Mouse (Mus musculus): Measurements from ENCODE around the gene Serpina3n. TPM values are rescaled to one million over a fixed set of nuclear protein-coding genes. Genes with fewer than 3 reads are reported as not detected.

Gene Serpina3n
- total and polyA plus RNA-seq, 3 experiments = not detected

GRCm38 (mm10) chr12:104418340-104419135 lies 12.0 kb downstream of the Serpina3n start:
- Histone ChIP-seq H3K9me3 (replicated peaks) (peaks cover 65% of the 10 kb centered on the region), H3K27me3 (ENCODE audit: insufficient read depth, low read length) (no peaks in the 10 kb centered on the region), H3K4me1 (ENCODE audit: insufficient read depth, low read depth, low read length) (no peaks in the 10 kb centered on the region), H3K4me3 (ENCODE audit: low read depth, low read length) (no peak overlapping the region), H3K36me3 (replicated peaks) (no peaks in the 10 kb centered on the region)
- TF ChIP-seq CTCF (IDR thresholded peaks at IDR 0.05; ENCODE audit: low read depth, low read length) (no peak; the same call in 1 of the 2 replicates), TAL1 (conservative IDR thresholded peaks at IDR 0.05; ENCODE audit: low read depth, low read length) (no peak), GATA2 (IDR thresholded peaks at IDR 0.05; ENCODE audit: borderline replicate concordance, low read depth, low read length) (no peak), GATA1 (IDR thresholded peaks at IDR 0.05; ENCODE audit: borderline replicate concordance, low read length) (no peak), POLR2AphosphoS5 (IDR thresholded peaks at IDR 0.05; ENCODE audit: insufficient replicate concordance, low read depth, low read length) (no peak)
- no peak for DNase-seq (ENCODE audit: low spot score)
- no peak for ATAC-seq (ENCODE audit: extremely low read depth, insufficient number of reproducible peaks, low FRiP score, poor library complexity, severe bottlenecking)

GRCm38 (mm10) chr12:104419136-104419462 lies 12.6 kb downstream of the Serpina3n start:
- H3K4me3 ChIP-seq (ENCODE audit: low read depth, low read length) = no peak overlapping the region
- H3K9me3 ChIP-seq (replicated peaks) = peaks cover 63% of the 10 kb centered on the region
- no peak for DNase-seq (ENCODE audit: low spot score)
- H3K4me1 ChIP-seq (ENCODE audit: insufficient read depth, low read depth, low read length) = no peaks in the 10 kb centered on the region
- no peaks in the 10 kb centered on the region for H3K27me3 ChIP-seq (ENCODE audit: insufficient read depth, low read length)
- ATAC-seq (ENCODE audit: extremely low read depth, insufficient number of reproducible peaks, low FRiP score, poor library complexity, severe bottlenecking) = no peak
- TF ChIP-seq GATA2 (IDR thresholded peaks at IDR 0.05; ENCODE audit: borderline replicate concordance, low read depth, low read length) (no peak), CTCF (IDR thresholded peaks at IDR 0.05; ENCODE audit: low read depth, low read length) (no peak), POLR2AphosphoS5 (IDR thresholded peaks at IDR 0.05; ENCODE audit: insufficient replicate concordance, low read depth, low read length) (no peak), TAL1 (conservative IDR thresholded peaks at IDR 0.05; ENCODE audit: low read depth, low read length) (no peak), GATA1 (IDR thresholded peaks at IDR 0.05; ENCODE audit: borderline replicate concordance, low read length) (no peak)
- no peaks in the 10 kb centered on the region for H3K36me3 ChIP-seq (replicated peaks)

- peaks cover 66% of the 10 kb centered on the region for H3K9me3 ChIP-seq (replicated peaks)
- DNase-seq (ENCODE audit: low spot score) = no peak
- no peak for TF ChIP-seq GATA2 (IDR thresholded peaks at IDR 0.05; ENCODE audit: borderline replicate concordance, low read depth, low read length)
- TF ChIP-seq CTCF (IDR thresholded peaks at IDR 0.05; ENCODE audit: low read depth, low read length) = no peak
- H3K4me3 ChIP-seq (ENCODE audit: low read depth, low read length) = no peak overlapping the region
- no peaks in the 10 kb centered on the region for H3K4me1 ChIP-seq (ENCODE audit: insufficient read depth, low read depth, low read length)
- H3K27me3 ChIP-seq (ENCODE audit: insufficient read depth, low read length) = no peaks in the 10 kb centered on the region
- H3K36me3 ChIP-seq (replicated peaks) = no peaks in the 10 kb centered on the region
- no peak for ATAC-seq (ENCODE audit: extremely low read depth, insufficient number of reproducible peaks, low FRiP score, poor library complexity, severe bottlenecking)
Measured at GRCm38 (mm10) chr12:104422615-104423392, 16.3 kb downstream of the Serpina3n start.

- no peaks in the 10 kb centered on the region for H3K27me3 ChIP-seq (ENCODE audit: insufficient read depth, low read length)
Measured at GRCm38 (mm10) chr12:104425591-104425990, 19.1 kb downstream of the Serpina3n start.

GRCm38 (mm10) chr12:104426915-104427314 lies 20.4 kb downstream of the Serpina3n start:
- H3K9me3 ChIP-seq (replicated peaks) = peaks cover 64% of the 10 kb centered on the region
- H3K27me3 ChIP-seq (ENCODE audit: insufficient read depth, low read length) = no peaks in the 10 kb centered on the region
- H3K36me3 ChIP-seq (replicated peaks) = no peaks in the 10 kb centered on the region
- H3K4me3 ChIP-seq (ENCODE audit: low read depth, low read length) = no peak overlapping the region
- DNase-seq (ENCODE audit: low spot score) (no peak), ATAC-seq (ENCODE audit: extremely low read depth, insufficient number of reproducible peaks, low FRiP score, poor library complexity, severe bottlenecking) (no peak)
- no peaks in the 10 kb centered on the region for H3K4me1 ChIP-seq (ENCODE audit: insufficient read depth, low read depth, low read length)
- TF ChIP-seq TAL1 (conservative IDR thresholded peaks at IDR 0.05; ENCODE audit: low read depth, low read length) (no peak), POLR2AphosphoS5 (IDR thresholded peaks at IDR 0.05; ENCODE audit: insufficient replicate concordance, low read depth, low read length) (no peak)

More at GRCm38 (mm10) chr12:104425591-104425990, 19.1 kb downstream of the Serpina3n start:
- DNase-seq (ENCODE audit: low spot score) (no peak), ATAC-seq (ENCODE audit: extremely low read depth, insufficient number of reproducible peaks, low FRiP score, poor library complexity, severe bottlenecking) (no peak)
- Histone ChIP-seq H3K4me1 (ENCODE audit: insufficient read depth, low read depth, low read length) (no peaks in the 10 kb centered on the region), H3K4me3 (ENCODE audit: low read depth, low read length) (no peak overlapping the region), H3K36me3 (replicated peaks) (no peaks in the 10 kb centered on the region), H3K9me3 (replicated peaks) (peaks cover 61% of the 10 kb centered on the region)
- no peak for TF ChIP-seq CTCF (IDR thresholded peaks at IDR 0.05; ENCODE audit: low read depth, low read length)
- no peak for TF ChIP-seq GATA2 (IDR thresholded peaks at IDR 0.05; ENCODE audit: borderline replicate concordance, low read depth, low read length)
- TF ChIP-seq TAL1 (conservative IDR thresholded peaks at IDR 0.05; ENCODE audit: low read depth, low read length) = no peak
- TF ChIP-seq GATA1 (IDR thresholded peaks at IDR 0.05; ENCODE audit: borderline replicate concordance, low read length) = no peak
- TF ChIP-seq POLR2AphosphoS5 (IDR thresholded peaks at IDR 0.05; ENCODE audit: insufficient replicate concordance, low read depth, low read length) = no peak

- no peaks in the 10 kb centered on the region for H3K36me3 ChIP-seq (replicated peaks)
- H3K4me1 ChIP-seq (ENCODE audit: insufficient read depth, low read depth, low read length) = no peaks in the 10 kb centered on the region
- no peak overlapping the region for H3K4me3 ChIP-seq (ENCODE audit: low read depth, low read length)
- H3K27me3 ChIP-seq (ENCODE audit: insufficient read depth, low read length) = no peaks in the 10 kb centered on the region
- TF ChIP-seq CTCF (IDR thresholded peaks at IDR 0.05; ENCODE audit: low read depth, low read length) (no peak), TAL1 (conservative IDR thresholded peaks at IDR 0.05; ENCODE audit: low read depth, low read length) (no peak), POLR2AphosphoS5 (IDR thresholded peaks at IDR 0.05; ENCODE audit: insufficient replicate concordance, low read depth, low read length) (no peak), GATA2 (IDR thresholded peaks at IDR 0.05; ENCODE audit: borderline replicate concordance, low read depth, low read length) (no peak), GATA1 (IDR thresholded peaks at IDR 0.05; ENCODE audit: borderline replicate concordance, low read length) (no peak)
- H3K9me3 ChIP-seq (replicated peaks) = peaks cover 72% of the 10 kb centered on the region
- no peak for ATAC-seq (ENCODE audit: extremely low read depth, insufficient number of reproducible peaks, low FRiP score, poor library complexity, severe bottlenecking)
- no peak for DNase-seq (ENCODE audit: low spot score)
Measured at GRCm38 (mm10) chr12:104431359-104431758, 24.8 kb downstream of the Serpina3n start.
